10 mouse cellular contexts compared by ENCODE assay signal in the genomic region with DNA sequence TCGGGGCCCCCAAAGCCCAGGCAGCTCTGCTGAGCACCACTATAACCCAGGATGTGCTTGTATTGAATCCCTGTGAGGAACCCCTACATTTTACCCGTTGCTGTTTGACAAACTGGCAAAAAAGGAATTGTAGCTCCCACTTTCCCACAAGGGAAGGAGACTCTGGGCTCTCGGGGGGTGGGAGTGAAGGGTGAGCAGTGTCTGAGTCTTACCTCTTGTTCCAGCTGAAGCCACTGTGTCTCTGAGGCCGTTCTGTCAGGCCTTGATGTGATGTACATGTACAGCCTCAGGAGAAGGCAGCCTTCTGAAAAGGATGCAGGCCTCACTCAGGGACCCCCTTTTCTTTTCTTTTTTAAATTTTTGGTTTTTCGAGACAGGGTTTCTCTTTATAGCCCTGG. TPM values are rescaled to one million over a fixed set of nuclear protein-coding genes. Genes with fewer than 3 reads are reported as not detected.
DNase-seq lines count a peak whose midpoint lies in the region.
"Had no signal": no experiment of that assay in that cellular context is flagged by ENCODE, and none has a peak within 500 bp of the region (broad histone marks: within the 10 kb centered on the region; RNA-seq: fewer than 3 reads in every experiment).

No protein-coding gene starts in this region.

- peak; percentile 8 for DNase-seq in cerebellum, adult 11-12 months
- no peak for DNase-seq in cerebellum, adult 11 months
- DNase-seq in heart, adult 11 months: peak; percentile 89
- no peak for DNase-seq in heart, postnatal 4 days
- peak; percentile 28 for DNase-seq in testis, postnatal 10 days (ENCODE audit: low spot score)
- no peak for DNase-seq in testis, postnatal 14 days (ENCODE audit: low spot score)
- DNase-seq: adrenal gland, adult 8-10 months; adrenal gland, postnatal 14 days; adrenal gland, postnatal 36 days; forebrain, postnatal 0 days had no signal

RNA-seq across cellular contexts. Expression of a gene that starts 1.4 kb away (rescaled TPM):
- total RNA-seq in heart, postnatal 4 days (2021): 1 to 10 TPM; 9.1 to 9.3 TPM

RNA-seq across cellular contexts. Expression of a gene that starts 13.0 kb away (rescaled TPM):
- total RNA-seq in heart, postnatal 4 days (2021): 10 to 100 TPM; 10.4 to 11.1 TPM

RNA-seq across cellular contexts. Expression of a gene that starts 21.4 kb away (rescaled TPM):
- total RNA-seq in heart, postnatal 4 days (2021): 10 to 100 TPM; 11.5 to 12.2 TPM

RNA-seq across cellular contexts. Expression of a gene that starts 21.5 kb away (rescaled TPM):
- 100 to 1,000 TPM; 294 to 307 TPM for total RNA-seq in heart, postnatal 4 days (2021)

RNA-seq across cellular contexts. Expression of a gene that starts 22.5 kb away (rescaled TPM):
- 10 to 100 TPM; 48.2 to 50.4 TPM for total RNA-seq in heart, postnatal 4 days (2021)

Comparison
In these comparisons a context has a peak if more than half of its experiments do, and no peak if none do; other contexts are left out.
1. DNase-seq: peak in cerebellum, adult 11-12 months (single experiment), heart, adult 11 months (single experiment) and testis, postnatal 10 days (single experiment); none in cerebellum, adult 11 months (single experiment), heart, postnatal 4 days (single experiment) and testis, postnatal 14 days (single experiment).